Mouse (Mus musculus) liver, adult 2 months (tissue): ENCODE results near the gene Gm9045. TPM values are rescaled to one million over a fixed set of nuclear protein-coding genes. Genes with fewer than 3 reads are reported as not detected.
"Not testable (repeated sequence)": the region's sequence is repeated elsewhere in the genome, so short reads cannot be mapped to it uniquely, and the experiment has no call there.

ENCODE experiments used
- DNase-seq: peaks from one replicate; pipeline ENCODE4 v3.0.0-alpha.2; 2011; ENCODE audit warnings: low read depth, low spot score; ENCODE audit errors: extremely low read depth
- H3K27ac ChIP-seq: fragments of 200-500 bp; replicated peaks from 2 replicates; pipeline ENCODE4 v1.5.1; 2012; ENCODE audit warnings: low read depth, mild to moderate bottlenecking, control low read depth, inconsistent platforms, low read length; ENCODE audit not compliant: insufficient read depth
- H3K27me3 ChIP-seq: fragments of 200-500 bp; 2 replicates; pipeline ENCODE4 v1.6.1; 2012; ENCODE audit warnings: mild to moderate bottlenecking, moderate library complexity, low read length, inconsistent platforms; ENCODE audit not compliant: control insufficient read depth, insufficient read depth
- H3K36me3 ChIP-seq: fragments of 200-500 bp; 2 replicates; pipeline ENCODE4 v1.6.1; 2012; ENCODE audit warnings: low read length, inconsistent platforms; ENCODE audit not compliant: control insufficient read depth, insufficient read depth
- H3K4me1 ChIP-seq: fragments of 200-500 bp; 2 replicates; pipeline ENCODE4 v1.6.1; 2011; ENCODE audit warnings: low read length; ENCODE audit not compliant: control insufficient read depth, insufficient read depth
- H3K4me3 ChIP-seq: fragments of 200-500 bp; 2 replicates; pipeline ENCODE4 v1.5.1; 2011; ENCODE audit warnings: low read depth, mild to moderate bottlenecking, control low read depth, low read length, moderate library complexity; ENCODE audit not compliant: insufficient read depth
- H3K79me2 ChIP-seq: fragments of 200-500 bp; 2 replicates; pipeline ENCODE4 v1.6.1; 2012; ENCODE audit warnings: inconsistent platforms, mild to moderate bottlenecking, low read length, moderate library complexity; ENCODE audit not compliant: control insufficient read depth, insufficient read depth
- H3K9ac ChIP-seq: fragments of 200-500 bp; 2 replicates; pipeline ENCODE4 v1.6.1; 2012; ENCODE audit warnings: low read depth, mild to moderate bottlenecking, control low read depth, inconsistent platforms, low read length
- CTCF ChIP-seq: fragments of 200-500 bp; IDR thresholded peaks from 2 replicates; pipeline ENCODE4 v1.5.1; 2011; ENCODE audit warnings: low read depth, low read length, control low read depth
- POLR2A ChIP-seq: fragments of 200-500 bp; IDR thresholded peaks from 2 replicates; pipeline ENCODE4 v1.6.1; 2011; ENCODE audit warnings: low read length, control low read depth; ENCODE audit not compliant: insufficient read depth; ENCODE audit errors: extremely low read depth
- WGBS: fragments of 180-500 bp; shearing (Covaris S2); methylation state at CpG from one replicate; pipeline ENCODE4 v1.1.7; 2018; 5-methylcytosine and 5-hydroxymethylcytosine counted together
- polyA plus RNA-seq: library from polyadenylated mRNA; depleted of rRNA; stranded (reverse); fragments of >200 nt; gene quantifications from 2 replicates; pipeline ENCODE4 v1.2.3, GENCODE M21; 2012; rRNA removed
- total RNA-seq: library from RNA; depleted of rRNA; stranded (reverse); fragments of >200 nt; gene quantifications from 2 replicates; pipeline ENCODE4 v1.2.3, GENCODE M21; 2014; rRNA removed

Gm9045 gene
- total and polyA plus RNA-seq, 2 experiments = not detected

DNA sequence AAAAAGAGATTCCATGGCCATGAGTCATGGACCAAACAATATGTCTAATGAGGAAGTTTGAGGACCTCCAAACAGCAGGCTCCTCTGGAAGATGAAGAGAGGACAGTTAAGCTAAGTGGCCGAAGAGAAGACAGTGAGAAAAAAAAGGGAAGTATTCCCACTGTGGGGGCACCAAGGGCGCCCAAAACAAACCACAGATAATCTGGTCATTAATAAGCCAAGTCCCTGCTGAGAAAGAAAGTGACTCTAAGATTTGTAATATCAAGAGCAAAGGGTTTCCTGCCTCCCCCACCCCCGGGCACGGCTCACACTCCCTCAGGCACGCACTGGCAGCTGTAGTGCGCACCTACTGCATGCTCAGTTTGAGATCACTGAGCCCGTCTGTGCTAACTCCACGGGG, 18.6 kb downstream of the Gm9045 start:
- no peak for DNase-seq

GRCm38 (mm10) chr10:118302133-118302532, 35.5 kb downstream of the Gm9045 start:
- not testable (repeated sequence) for H3K36me3 ChIP-seq, H3K27me3 ChIP-seq, H3K27ac ChIP-seq, H3K9ac ChIP-seq, H3K4me1 ChIP-seq, DNase-seq, H3K4me3 ChIP-seq, H3K79me2 ChIP-seq
- 40% methylated on average over 2 of the region's 2 CpGs for WGBS

More for the DNA sequence above, 18.6 kb downstream of the Gm9045 start:
- Histone ChIP-seq H3K36me3 (no peaks in the 10 kb centered on the region), H3K27ac (no peak overlapping the region), H3K4me1 (no peaks in the 10 kb centered on the region), H3K79me2 (no peaks in the 10 kb centered on the region), H3K27me3 (no peaks in the 10 kb centered on the region), H3K4me3 (no peak overlapping the region), H3K9ac (no peak overlapping the region)
- WGBS = 65% methylated on average over 8 of the region's 8 CpGs
- no peak for TF ChIP-seq CTCF
- TF ChIP-seq POLR2A = no peak

GRCm38 (mm10) chr10:118294938-118295337, 42.7 kb downstream of the Gm9045 start, which contains the start of gene Iltifb:
Iltifb (minus strand) TSS chr10:118295038.
- no peaks in the 10 kb centered on the region for H3K27me3 ChIP-seq
- no peak within 1 kb of the TSS for H3K4me3 ChIP-seq
- DNase-seq = no peak
- 89% methylated on average over 6 of the region's 6 CpGs for WGBS
- no peaks in the 10 kb centered on the region for H3K4me1 ChIP-seq
- H3K79me2 ChIP-seq = no peaks in the 10 kb centered on the region
- TF ChIP-seq POLR2A (no peak), CTCF (no peak)
- H3K36me3 ChIP-seq = no peaks in the 10 kb centered on the region
- H3K9ac ChIP-seq = no peak within 1 kb of the TSS
- no peak within 1 kb of the TSS for H3K27ac ChIP-seq

Other genes starting within 250 kb of the Gm9045 start
- gene Mdm1, start 196.0 kb downstream of the Gm9045 start, total RNA-seq = 0.94 and 1.1 TPM in 2 replicates
- gene Mdm1, start 196.0 kb downstream of the Gm9045 start, polyA plus RNA-seq = 0.35 and 0.49 TPM in 2 replicates
- not detected in 2 replicates for gene Il22, start 132.9 kb downstream of the Gm9045 start, total RNA-seq
- gene Il22, start 132.9 kb downstream of the Gm9045 start, polyA plus RNA-seq = not detected in 2 replicates
- not detected in 2 replicates for gene Gm32717, start 97.1 kb downstream of the Gm9045 start, total RNA-seq
- gene Gm32717, start 97.1 kb downstream of the Gm9045 start, polyA plus RNA-seq = not detected in 2 replicates
- gene Gm32802, start 79.1 kb downstream of the Gm9045 start, total RNA-seq = not detected in 2 replicates
- gene Gm32802, start 79.1 kb downstream of the Gm9045 start, polyA plus RNA-seq = not detected in 2 replicates
- not detected in 2 replicates for gene Iltifb, start 42.8 kb downstream of the Gm9045 start, total RNA-seq
- gene Iltifb, start 42.8 kb downstream of the Gm9045 start, polyA plus RNA-seq = not detected in 2 replicates
- gene Gm9040, start 10.9 kb downstream of the Gm9045 start, total RNA-seq = not detected in 2 replicates
- gene Gm9040, start 10.9 kb downstream of the Gm9045 start, polyA plus RNA-seq = not detected in 2 replicates
- not detected in 2 replicates for gene Gm9044, start 5.4 kb downstream of the Gm9045 start, total RNA-seq
- gene Gm9044, start 5.4 kb downstream of the Gm9045 start, polyA plus RNA-seq = not detected in 2 replicates
- gene Gm9046, start 5.4 kb upstream of the Gm9045 start, total RNA-seq = not detected in 2 replicates
- gene Gm9046, start 5.4 kb upstream of the Gm9045 start, polyA plus RNA-seq = not detected in 2 replicates
- gene Gm9048, start 10.8 kb upstream of the Gm9045 start, total RNA-seq = not detected in 2 replicates
- not detected in 2 replicates for gene Gm9048, start 10.8 kb upstream of the Gm9045 start, polyA plus RNA-seq
- not detected in 2 replicates for gene Gm9049, start 16.3 kb upstream of the Gm9045 start, total RNA-seq
- not detected in 2 replicates for gene Gm9049, start 16.3 kb upstream of the Gm9045 start, polyA plus RNA-seq
- gene Ifng, start 103.2 kb upstream of the Gm9045 start, total RNA-seq = not detected in 2 replicates
- 0.07 and 0.10 TPM in 2 replicates for gene Ifng, start 103.2 kb upstream of the Gm9045 start, polyA plus RNA-seq